Mouse (Mus musculus): ENCODE measurements around the gene Zfp260. TPM values are rescaled to one million over a fixed set of nuclear protein-coding genes. Genes with fewer than 3 reads are reported as not detected.
A peak's percentile ranks its signal among the peaks of the same experiment; 100 is the strongest.

The Zfp260 gene
- 107 and 116 TPM in 2 replicates for polyA plus RNA-seq (2016; fragmentation: Nextera tagmentation; extraction: Ambion mirVana)

DNA sequence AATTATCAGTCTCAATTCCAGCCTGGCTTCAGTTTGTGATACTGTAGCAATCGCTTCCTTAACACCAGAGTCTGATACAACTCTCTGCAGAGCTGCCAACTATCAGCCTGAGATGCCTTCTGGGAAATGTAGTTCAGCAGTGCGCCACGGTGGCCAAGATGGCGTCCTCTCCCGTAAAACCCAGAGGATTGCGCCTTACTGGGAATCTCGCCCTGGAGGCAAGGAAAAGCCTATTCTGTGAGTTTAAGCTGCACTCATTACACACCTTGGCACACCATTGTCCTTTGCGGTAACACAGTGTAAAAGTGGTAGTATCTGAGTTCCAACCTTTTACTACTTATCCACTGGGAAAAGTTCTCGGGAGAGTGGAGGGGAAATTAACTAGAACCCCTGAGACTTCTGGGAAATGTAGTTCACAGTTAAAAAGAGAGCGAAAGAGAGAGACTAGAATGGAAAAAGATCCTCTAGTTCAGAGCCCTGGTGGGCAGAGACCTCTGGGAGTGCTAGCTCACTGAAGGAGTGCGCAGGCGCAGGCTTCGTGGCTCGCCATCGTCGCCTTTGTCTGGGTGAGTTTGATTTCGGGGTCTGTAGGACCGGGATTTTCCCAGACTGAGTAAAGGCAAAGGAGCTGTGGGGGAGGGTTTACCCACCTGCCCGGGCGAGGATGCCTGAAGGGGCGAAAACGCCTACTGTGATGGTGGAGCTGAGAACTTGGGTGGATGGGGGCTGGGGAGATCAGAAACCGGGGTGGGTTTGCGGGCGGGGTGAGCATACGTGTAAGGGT, at the start of gene Zfp260:
Zfp260 (plus strand) TSS at position 132 of the 784 bp plus-strand sequence.
- Histone ChIP-seq H3K4me1 (peaks cover 10% of the 10 kb centered on the region), H3K4me3 (peak within 1 kb of the TSS; percentile 54), H3K9me3 (no peaks in the 10 kb centered on the region; the same call in 1 of the 2 replicates), H3K4me2 (replicated peaks) (peak within 1 kb of the TSS; percentile 67), H3K36me3 (peaks cover 24% of the 10 kb centered on the region), H3K27me3 (replicated peaks) (no peaks in the 10 kb centered on the region), H3K9ac (peak within 1 kb of the TSS; percentile 83), H3K27ac (peak within 1 kb of the TSS; percentile 87)
- WGBS: under 1% methylated on average over 26 of the region's 26 CpGs
- ATAC-seq (ENCODE audit: low FRiP score, low read depth): peak; percentile 77

DNA sequence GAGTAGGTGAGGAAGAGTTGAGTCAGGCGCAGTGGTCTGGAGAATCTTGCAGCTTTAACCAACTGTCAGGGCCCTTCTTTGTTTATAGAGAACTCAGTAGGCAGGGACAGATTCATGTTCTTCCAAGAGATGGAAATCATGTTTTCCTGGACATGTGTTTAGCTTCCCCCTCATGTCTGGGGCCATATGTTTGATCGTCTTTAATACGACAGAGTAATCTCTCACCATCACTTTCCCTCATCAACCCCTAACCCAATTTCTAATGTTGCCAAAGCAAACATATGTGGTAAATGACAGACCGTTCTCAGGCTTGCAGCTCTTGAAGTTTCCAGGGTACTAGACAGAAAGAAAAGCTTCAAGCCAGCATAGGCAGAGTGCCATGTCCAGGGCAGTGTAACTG, 46.5 kb upstream of the Zfp260 start:
- Histone ChIP-seq H3K9ac (no peak overlapping the region), H3K27me3 (replicated peaks) (no peaks in the 10 kb centered on the region), H3K4me2 (replicated peaks) (no peak overlapping the region), H3K4me3 (no peak overlapping the region), H3K4me1 (peaks cover 10% of the 10 kb centered on the region), H3K36me3 (peaks cover 4% of the 10 kb centered on the region; the same call in 1 of the 2 replicates), H3K9me3 (no peaks in the 10 kb centered on the region), H3K27ac (no peak overlapping the region)
- no peak for ATAC-seq (ENCODE audit: low FRiP score, low read depth)
- WGBS: 95% methylated on average over 4 of the region's 4 CpGs

DNA sequence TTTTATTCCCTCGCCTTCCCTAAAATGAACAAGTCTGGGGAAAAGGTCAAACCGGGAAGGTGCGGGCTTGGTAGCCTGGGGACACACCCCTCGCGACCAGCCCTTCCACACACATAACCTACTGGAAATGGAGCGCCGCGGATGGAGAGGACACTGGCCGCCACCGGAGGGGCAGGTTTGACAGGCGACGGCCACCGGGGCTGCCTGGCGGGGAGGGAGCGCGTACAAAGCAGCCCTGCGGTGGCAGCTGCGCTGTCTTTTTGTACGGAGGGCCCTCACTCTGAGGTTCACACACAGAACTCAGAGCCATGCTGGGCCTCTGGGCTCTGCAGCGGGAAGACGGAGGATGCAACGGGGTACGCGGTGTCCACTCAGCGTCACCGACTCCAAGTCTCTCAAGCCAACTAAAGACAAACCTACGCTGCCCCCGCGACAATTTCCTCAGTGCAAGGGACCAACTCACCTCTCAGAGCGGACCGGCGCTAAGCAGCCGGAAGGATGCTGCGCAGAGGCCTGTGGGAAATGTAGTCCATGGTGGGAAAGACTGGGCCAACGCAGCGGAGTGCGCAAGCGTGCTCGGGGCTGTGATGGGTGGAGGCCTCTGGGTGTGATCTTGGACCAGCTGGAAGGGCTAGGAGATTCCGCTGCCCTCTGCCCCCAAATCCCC, 43.6 kb upstream of the Zfp260 start, which contains the start of gene Zfp14:
Zfp14 (minus strand) TSS at position 499 of the 667 bp plus-strand sequence.
- peak within 1 kb of the TSS; percentile 83 for H3K4me2 ChIP-seq (replicated peaks)
- no peaks in the 10 kb centered on the region for H3K9me3 ChIP-seq
- peaks cover 12% of the 10 kb centered on the region for H3K36me3 ChIP-seq
- peak within 1 kb of the TSS; percentile 84 for H3K27ac ChIP-seq
- H3K27me3 ChIP-seq (replicated peaks): no peaks in the 10 kb centered on the region
- WGBS: under 1% methylated on average over 40 of the region's 40 CpGs
- H3K4me3 ChIP-seq: peak within 1 kb of the TSS; percentile 72
- H3K9ac ChIP-seq: peak within 1 kb of the TSS; percentile 86
- H3K4me1 ChIP-seq: peaks cover 10% of the 10 kb centered on the region
- ATAC-seq (ENCODE audit: low FRiP score, low read depth): peak; percentile 99

DNA sequence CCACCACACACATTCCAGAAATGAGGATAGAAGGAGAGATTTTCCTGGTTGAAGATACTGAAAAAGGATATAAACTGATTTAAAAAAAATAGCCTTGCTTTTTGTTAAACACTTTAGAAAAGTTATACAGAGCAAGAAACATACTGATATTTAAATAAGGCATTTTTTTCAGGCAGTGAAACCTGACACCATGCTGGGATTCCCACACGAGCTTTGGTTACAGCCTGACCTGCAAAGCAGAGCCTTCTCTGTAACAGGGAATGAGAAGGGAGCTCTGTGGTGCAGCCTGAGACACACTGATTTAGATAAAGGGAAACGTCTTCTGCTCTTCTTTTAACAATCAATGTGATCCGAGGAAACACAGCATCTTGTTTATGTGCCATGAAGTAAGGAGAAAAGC, 41.0 kb upstream of the Zfp260 start:
- Histone ChIP-seq H3K4me1 (peaks cover 10% of the 10 kb centered on the region), H3K27me3 (replicated peaks) (no peaks in the 10 kb centered on the region), H3K36me3 (peaks cover 31% of the 10 kb centered on the region), H3K27ac (no peak overlapping the region), H3K4me2 (replicated peaks) (no peak overlapping the region), H3K9ac (no peak overlapping the region), H3K9me3 (no peaks in the 10 kb centered on the region), H3K4me3 (no peak overlapping the region)
- WGBS: 14% methylated on average over 3 of the region's 3 CpGs
- no peak for ATAC-seq (ENCODE audit: low FRiP score, low read depth)

- 86% methylated on average over 6 of the region's 6 CpGs for WGBS
- peaks cover 72% of the 10 kb centered on the region for H3K36me3 ChIP-seq
- H3K9ac ChIP-seq: no peak overlapping the region
- no peak for ATAC-seq (ENCODE audit: low FRiP score, low read depth)
- no peaks in the 10 kb centered on the region for H3K27me3 ChIP-seq (replicated peaks)
- no peaks in the 10 kb centered on the region for H3K9me3 ChIP-seq
- no peaks in the 10 kb centered on the region for H3K4me1 ChIP-seq
- H3K4me2 ChIP-seq (replicated peaks): no peak overlapping the region
- H3K4me3 ChIP-seq: no peak overlapping the region
- H3K27ac ChIP-seq: no peak overlapping the region
These were observed 34.2 kb upstream of the Zfp260 start for GRCm38 (mm10) chr7:30060341-30060740.

DNA sequence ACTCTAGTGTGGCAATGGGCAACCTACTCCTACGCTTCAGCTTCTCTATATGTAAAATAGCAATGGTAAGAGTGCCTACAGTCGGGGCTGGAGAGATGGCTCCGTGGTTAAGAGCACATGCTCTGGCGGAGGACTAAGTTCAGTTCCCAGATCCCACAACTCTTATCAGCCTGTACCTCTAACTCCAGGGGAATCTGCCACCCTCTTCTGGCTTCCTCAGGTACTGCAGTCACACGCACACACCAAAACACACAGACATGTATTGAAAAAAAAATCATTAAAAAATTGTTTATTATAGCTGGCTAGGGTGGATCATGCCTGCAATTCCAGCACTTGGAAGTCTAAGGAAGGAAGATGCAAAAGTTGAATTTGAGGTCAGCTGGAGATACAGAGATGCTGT, 32.1 kb upstream of the Zfp260 start:
- Histone ChIP-seq H3K9ac (no peak overlapping the region), H3K4me1 (no peaks in the 10 kb centered on the region), H3K4me3 (no peak overlapping the region), H3K36me3 (peaks cover 66% of the 10 kb centered on the region), H3K27ac (no peak overlapping the region), H3K27me3 (replicated peaks) (no peaks in the 10 kb centered on the region), H3K9me3 (no peaks in the 10 kb centered on the region), H3K4me2 (replicated peaks) (no peak overlapping the region)
- 85% methylated on average over 5 of the region's 5 CpGs for WGBS
- ATAC-seq (ENCODE audit: low FRiP score, low read depth): no peak

- H3K4me1 ChIP-seq: no peaks in the 10 kb centered on the region
- no peak overlapping the region for H3K4me2 ChIP-seq (replicated peaks)
- ATAC-seq (ENCODE audit: low FRiP score, low read depth): no peak
- H3K9ac ChIP-seq: no peak overlapping the region
- no peaks in the 10 kb centered on the region for H3K9me3 ChIP-seq
- no peak overlapping the region for H3K27ac ChIP-seq
- 81% methylated on average over 5 of the region's 5 CpGs for WGBS
- peaks cover 63% of the 10 kb centered on the region for H3K36me3 ChIP-seq
- H3K27me3 ChIP-seq (replicated peaks): no peaks in the 10 kb centered on the region
- H3K4me3 ChIP-seq: no peak overlapping the region
These were observed 30.0 kb upstream of the Zfp260 start for GRCm38 (mm10) chr7:30064622-30065021.

GRCm38 (mm10) chr7:30072146-30073028, 22.2 kb upstream of the Zfp260 start, which contains the start of gene Zfp82:
TSS of gene Zfp82 (minus strand) at chr7:30072900.
- H3K4me1 ChIP-seq: peaks cover 6% of the 10 kb centered on the region
- peaks cover 27% of the 10 kb centered on the region for H3K36me3 ChIP-seq
- no peaks in the 10 kb centered on the region for H3K27me3 ChIP-seq (replicated peaks)
- H3K4me2 ChIP-seq (replicated peaks): peak within 1 kb of the TSS; percentile 90
- H3K27ac ChIP-seq: peak within 1 kb of the TSS; percentile 68
- H3K9ac ChIP-seq: peak within 1 kb of the TSS; percentile 79
- H3K9me3 ChIP-seq: no peaks in the 10 kb centered on the region
- peak; percentile 91 for ATAC-seq (ENCODE audit: low FRiP score, low read depth)
- peak within 1 kb of the TSS; percentile 82 for H3K4me3 ChIP-seq
- WGBS: under 1% methylated on average over 50 of the region's 50 CpGs

- no peaks in the 10 kb centered on the region for H3K27me3 ChIP-seq (replicated peaks)
- no peak overlapping the region for H3K4me2 ChIP-seq (replicated peaks)
- peaks cover 37% of the 10 kb centered on the region for H3K36me3 ChIP-seq
- no peak overlapping the region for H3K9ac ChIP-seq
- H3K4me3 ChIP-seq: no peak overlapping the region
- 92% methylated on average over 9 of the region's 9 CpGs for WGBS
- no peak for ATAC-seq (ENCODE audit: low FRiP score, low read depth)
- peaks cover 20% of the 10 kb centered on the region for H3K4me1 ChIP-seq
- no peak overlapping the region for H3K27ac ChIP-seq
- H3K9me3 ChIP-seq: no peaks in the 10 kb centered on the region; the same call in 1 of the 2 replicates
These were observed 8.1 kb upstream of the Zfp260 start for GRCm38 (mm10) chr7:30086524-30086923.

DNA sequence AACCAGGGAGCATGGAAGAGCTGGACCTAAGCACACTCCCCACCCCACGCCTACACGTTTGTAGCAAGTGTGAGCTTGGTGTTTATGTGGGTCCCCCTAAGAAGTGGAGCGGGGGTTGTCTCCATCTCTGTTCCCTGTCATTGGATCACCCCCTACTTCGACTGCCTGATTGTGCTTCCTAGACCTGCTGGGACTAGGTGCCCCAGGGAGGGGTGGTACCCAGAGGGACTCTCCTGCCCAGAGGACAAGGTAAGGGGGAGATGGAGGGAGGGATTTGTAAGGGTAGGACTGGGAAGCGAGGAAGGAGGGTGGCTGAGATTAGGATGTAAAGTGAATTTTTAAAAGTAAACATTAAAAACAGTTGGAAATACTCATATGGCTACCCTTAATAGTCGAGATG, 5.2 kb upstream of the Zfp260 start:
- H3K9ac ChIP-seq: peak overlapping the region; percentile 70
- no peak overlapping the region for H3K27ac ChIP-seq
- H3K4me1 ChIP-seq: peaks cover 25% of the 10 kb centered on the region
- H3K36me3 ChIP-seq: peaks cover 25% of the 10 kb centered on the region
- H3K9me3 ChIP-seq: no peaks in the 10 kb centered on the region; the same call in 1 of the 2 replicates
- ATAC-seq (ENCODE audit: low FRiP score, low read depth): no peak; the same call in 1 of the 2 replicates
- no peaks in the 10 kb centered on the region for H3K27me3 ChIP-seq (replicated peaks)
- 15% methylated on average over 6 of the region's 6 CpGs for WGBS
- peak overlapping the region; percentile 84 for H3K4me2 ChIP-seq (replicated peaks)
- H3K4me3 ChIP-seq: peak overlapping the region; percentile 64

DNA sequence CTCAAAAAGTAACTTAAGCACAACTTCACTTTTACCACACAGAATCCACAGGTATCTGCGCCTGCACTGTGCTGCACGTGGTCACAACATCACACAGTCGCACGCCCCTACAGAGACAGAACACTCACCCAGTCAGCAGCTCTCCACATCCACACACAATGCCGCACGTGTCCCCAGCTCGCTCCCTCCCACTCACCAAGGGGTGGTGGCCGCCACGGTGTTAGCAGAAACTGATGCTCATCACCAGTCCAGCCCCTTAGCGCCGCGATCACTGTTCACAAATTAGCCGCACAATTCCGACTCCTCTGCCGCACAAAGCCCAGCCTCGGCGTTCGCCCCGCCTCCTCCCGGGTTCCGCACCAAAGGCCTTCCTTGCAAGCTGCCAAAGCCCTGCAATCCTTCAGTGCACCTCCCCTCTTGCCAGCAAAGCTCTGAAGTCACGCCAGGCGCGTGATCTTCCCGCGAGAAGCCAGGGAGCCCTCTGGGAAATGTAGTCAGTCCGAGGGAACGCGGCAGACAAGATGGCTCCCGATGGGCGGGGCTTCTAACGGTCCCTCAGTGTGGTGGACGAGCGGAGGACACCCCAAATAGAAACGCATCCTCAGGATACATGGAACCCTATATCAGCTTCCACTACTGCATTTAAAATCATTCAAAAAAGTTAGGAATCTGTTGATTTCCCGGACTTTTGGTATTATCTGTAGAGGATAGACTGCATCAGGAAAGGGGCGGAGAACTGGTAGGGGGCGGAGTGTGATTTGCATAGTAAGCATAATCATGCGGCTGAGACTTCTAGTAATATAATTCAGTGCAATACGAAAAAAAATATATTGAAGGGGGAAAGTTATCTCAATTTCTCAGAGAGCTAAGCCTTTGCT, 4.2 kb upstream of the Zfp260 start, which contains the start of the genes Gm26920 and Zfp566:
Gm26920 (minus strand) TSS at position 319 of the 878 bp plus-strand sequence.
Zfp566 (minus strand) TSS at position 436 of the 878 bp plus-strand sequence.
- Histone ChIP-seq H3K4me2 (replicated peaks) (peak within 1 kb of the TSS; percentile 84), H3K36me3 (peaks cover 16% of the 10 kb centered on the region), H3K9me3 (no peaks in the 10 kb centered on the region; the same call in 1 of the 2 replicates), H3K4me1 (peaks cover 25% of the 10 kb centered on the region), H3K4me3 (peak within 1 kb of the TSS; percentile 64), H3K27me3 (replicated peaks) (no peaks in the 10 kb centered on the region), H3K27ac (peak within 1 kb of the TSS; percentile 66; the same call in 1 of the 2 replicates), H3K9ac (peak within 1 kb of the TSS; percentile 70)
- WGBS: under 1% methylated on average over 40 of the region's 40 CpGs
- peak; percentile 91 for ATAC-seq (ENCODE audit: low FRiP score, low read depth)

Measured in neural tube, embryonic 12.5 days (tissue).